Mouse (Mus musculus) neural tube, embryonic 12.5 days (tissue): ENCODE results near the gene Olfr1336. TPM values are rescaled to one million over a fixed set of nuclear protein-coding genes. Genes with fewer than 3 reads are reported as not detected.
"Not testable (repeated sequence)": the region's sequence is repeated elsewhere in the genome, so short reads cannot be mapped to it uniquely, and the experiment has no call there.

ENCODE experiments used
- ATAC-seq: fragments of 200-750 bp; cut with Nextera tagmentation; 2 replicates; pipeline ENCODE4 v1.8.0; 2017; ENCODE audit warnings: low read depth, mild to moderate bottlenecking, moderate TSS enrichment, moderate library complexity; ENCODE audit not compliant: low FRiP score
- H3K27ac ChIP-seq: fragments of 300-500 bp; sonication (generic); 2 replicates; pipeline ENCODE4 v1.5.1; 2016
- H3K27me3 ChIP-seq: fragments of 300-500 bp; sonication (generic); replicated peaks from 2 replicates; pipeline ENCODE4 v1.6.1; 2016; ENCODE audit warnings: mild to moderate bottlenecking
- H3K36me3 ChIP-seq: fragments of 300-500 bp; sonication (generic); 2 replicates; pipeline ENCODE4 v1.6.1; 2016; ENCODE audit warnings: mild to moderate bottlenecking
- H3K4me1 ChIP-seq: fragments of 300-500 bp; sonication (generic); 2 replicates; pipeline ENCODE4 v1.6.1; 2016
- H3K4me2 ChIP-seq: fragments of 300-500 bp; sonication (generic); replicated peaks from 2 replicates; pipeline ENCODE4 v1.6.1; 2016; ENCODE audit warnings: mild to moderate bottlenecking
- H3K4me3 ChIP-seq: fragments of 300-500 bp; sonication (generic); 2 replicates; pipeline ENCODE4 v1.5.1; 2016
- H3K9ac ChIP-seq: fragments of 300-500 bp; sonication (generic); 2 replicates; pipeline ENCODE4 v1.6.1; 2016; ENCODE audit warnings: mild to moderate bottlenecking
- H3K9me3 ChIP-seq: fragments of 300-500 bp; sonication (generic); 2 replicates; pipeline ENCODE4 v1.6.1; 2016; ENCODE audit warnings: mild to moderate bottlenecking
- WGBS: fragments of 180-500 bp; shearing (Covaris S2); methylation state at CpG from one replicate; pipeline ENCODE4 v1.1.7; 2016; 5-methylcytosine and 5-hydroxymethylcytosine counted together
- polyA plus RNA-seq: library from polyadenylated mRNA; unstranded; fragments of >200 nt; fragmentation: Nextera tagmentation; extraction: Ambion mirVana; gene quantifications from 2 replicates; pipeline ENCODE4 v1.2.1, GENCODE M21; 2016

Olfr1336 gene
- polyA plus RNA-seq = not detected in 2 replicates

DNA sequence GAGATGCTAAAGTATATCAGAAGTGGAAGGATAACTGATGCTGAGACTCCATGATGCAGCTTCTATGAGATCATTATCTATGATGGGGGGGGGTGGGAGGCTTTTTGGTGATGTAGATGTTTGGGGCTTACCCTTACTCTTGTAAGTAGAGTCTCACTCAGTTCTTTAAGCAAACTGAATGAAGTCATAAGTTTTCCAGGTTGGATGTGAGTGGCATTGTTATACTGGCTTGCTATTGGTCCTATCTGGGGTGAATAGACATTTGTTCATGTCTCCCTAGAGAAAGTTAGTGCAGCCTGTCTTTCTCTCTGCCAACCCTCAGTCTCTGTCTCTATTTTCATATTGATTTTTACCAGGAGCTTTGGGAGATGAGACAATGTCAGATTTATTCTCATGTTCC lies at the start of gene Olfr1336:
Gene Olfr1336, plus strand, starts transcription at position 301 of the 400 bp plus-strand sequence.
- ATAC-seq = no peak
- Histone ChIP-seq H3K4me3 (no peak within 1 kb of the TSS), H3K9ac (no peak within 1 kb of the TSS), H3K4me1 (no peaks in the 10 kb centered on the region), H3K27ac (no peak within 1 kb of the TSS), H3K4me2 (no peak within 1 kb of the TSS), H3K36me3 (no peaks in the 10 kb centered on the region), H3K27me3 (no peaks in the 10 kb centered on the region), H3K9me3 (no peaks in the 10 kb centered on the region)

DNA sequence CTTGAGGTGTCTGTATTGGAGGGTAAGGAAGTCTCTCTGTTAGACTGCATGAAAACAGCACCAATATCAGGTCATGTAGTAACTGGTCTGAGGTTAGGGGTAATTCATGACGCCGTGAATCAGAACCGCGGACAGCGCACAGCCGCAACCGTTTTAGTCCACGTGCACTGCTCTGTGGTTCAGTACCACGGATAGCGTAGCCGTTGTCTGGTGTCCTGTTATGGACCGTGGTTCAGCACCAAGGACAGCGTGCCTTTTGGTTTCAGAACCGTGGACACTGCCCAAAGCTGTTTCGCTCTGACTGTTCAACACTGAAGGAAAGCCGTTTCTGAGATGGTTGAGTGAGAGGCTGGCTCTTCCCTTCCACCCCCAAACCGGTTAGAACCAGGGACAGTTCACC lies 45.9 kb upstream of the Olfr1336 start, which contains the start of gene Gm20715:
Gene Gm20715, plus strand, starts transcription at position 235 of the 400 bp plus-strand sequence.
- no peak within 1 kb of the TSS for H3K27ac ChIP-seq
- H3K9me3 ChIP-seq = no peaks in the 10 kb centered on the region
- H3K4me1 ChIP-seq = no peaks in the 10 kb centered on the region
- H3K4me2 ChIP-seq = no peak within 1 kb of the TSS
- no peak within 1 kb of the TSS for H3K4me3 ChIP-seq
- H3K9ac ChIP-seq = no peak within 1 kb of the TSS
- 3% methylated on average over 17 of the region's 17 CpGs for WGBS
- no peaks in the 10 kb centered on the region for H3K27me3 ChIP-seq
- no peaks in the 10 kb centered on the region for H3K36me3 ChIP-seq
- peak; percentile 66; the same call in 1 of the 2 replicates for ATAC-seq

DNA sequence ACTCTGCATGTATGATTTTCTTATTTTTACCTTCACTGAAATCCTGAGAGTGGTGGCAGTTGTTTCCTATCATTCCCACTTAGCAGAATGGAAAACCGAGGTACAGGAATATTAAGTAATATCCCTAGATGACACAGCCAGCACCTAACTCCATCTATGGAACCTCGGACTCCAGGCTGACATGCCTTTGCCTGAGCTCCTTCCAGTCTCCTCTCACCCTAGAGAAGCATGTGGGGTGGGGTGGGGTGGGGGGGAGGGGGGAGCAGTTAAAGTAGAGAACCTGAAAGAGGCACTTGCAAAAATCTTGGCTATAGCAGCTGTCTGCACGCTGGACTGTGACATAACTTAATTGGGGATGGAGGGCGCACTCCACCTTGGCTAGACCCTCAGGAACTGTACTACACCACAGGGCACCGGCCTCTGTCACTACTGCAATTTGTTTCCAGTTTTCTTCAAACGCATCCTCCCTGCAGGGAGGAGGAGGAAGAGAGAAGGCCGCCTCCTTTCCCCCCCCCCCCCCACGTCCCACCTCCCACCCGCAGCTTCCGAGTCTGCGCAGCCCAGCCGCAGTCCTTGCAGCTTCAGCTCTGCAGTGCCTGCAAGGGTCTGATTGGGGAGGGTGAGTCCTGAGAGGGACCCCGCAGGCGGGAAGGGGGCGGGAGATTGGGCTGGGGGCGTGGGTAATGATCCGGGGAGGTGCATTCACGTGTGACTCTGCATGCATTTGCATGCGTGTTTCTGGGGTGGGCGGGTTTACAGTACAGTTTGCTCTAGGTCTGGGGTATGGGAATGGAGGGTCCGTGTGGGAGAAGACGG lies 41.1 kb upstream of the Olfr1336 start:
- Histone ChIP-seq H3K27me3 (no peaks in the 10 kb centered on the region), H3K4me2 (peak overlapping the region; percentile 53), H3K9ac (peak overlapping the region; percentile 38; the same call in 1 of the 2 replicates), H3K36me3 (no peaks in the 10 kb centered on the region), H3K9me3 (no peaks in the 10 kb centered on the region), H3K4me3 (peak overlapping the region; percentile 18), H3K4me1 (no peaks in the 10 kb centered on the region), H3K27ac (no peak overlapping the region)
- peak; percentile 76 for ATAC-seq
- WGBS = 7% methylated on average over 19 of the region's 22 CpGs

DNA sequence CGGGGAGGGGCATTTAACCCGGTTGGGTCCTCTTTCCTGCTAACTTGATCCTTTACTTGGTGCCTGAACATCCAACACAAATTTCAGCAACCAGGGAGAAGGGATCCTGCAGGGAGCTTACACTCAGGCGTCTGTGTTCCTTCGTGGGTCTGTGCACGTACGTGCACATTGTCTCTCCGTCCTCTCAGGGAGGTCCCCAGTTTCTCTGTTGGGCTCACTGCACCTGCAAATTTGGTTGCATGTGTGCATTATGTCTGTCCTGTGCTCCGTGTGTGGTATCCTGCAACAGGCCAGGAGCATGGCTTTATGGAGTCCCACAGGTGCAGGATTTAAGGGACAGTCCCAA lies 40.6 kb upstream of the Olfr1336 start:
- H3K27ac ChIP-seq = no peak overlapping the region
- no peaks in the 10 kb centered on the region for H3K36me3 ChIP-seq
- H3K4me1 ChIP-seq = no peaks in the 10 kb centered on the region
- peak overlapping the region; percentile 18 for H3K4me3 ChIP-seq
- no peaks in the 10 kb centered on the region for H3K9me3 ChIP-seq
- H3K27me3 ChIP-seq = no peaks in the 10 kb centered on the region
- H3K4me2 ChIP-seq = peak overlapping the region; percentile 53
- 18% methylated on average over 8 of the region's 8 CpGs for WGBS
- ATAC-seq = peak; percentile 45
- peak overlapping the region; percentile 38; the same call in 1 of the 2 replicates for H3K9ac ChIP-seq

GRCm38 (mm10) chr7:6419894-6420293 lies 36.1 kb upstream of the Olfr1336 start:
- H3K27me3 ChIP-seq = no peaks in the 10 kb centered on the region
- no peaks in the 10 kb centered on the region for H3K36me3 ChIP-seq
- 81% methylated on average over 6 of the region's 6 CpGs for WGBS
- H3K27ac ChIP-seq = no peak overlapping the region
- H3K9ac ChIP-seq = no peak overlapping the region
- no peaks in the 10 kb centered on the region for H3K4me1 ChIP-seq
- ATAC-seq = no peak
- H3K9me3 ChIP-seq = no peaks in the 10 kb centered on the region
- no peak overlapping the region for H3K4me2 ChIP-seq
- H3K4me3 ChIP-seq = no peak overlapping the region

GRCm38 (mm10) chr7:6429381-6429780 lies 26.6 kb upstream of the Olfr1336 start:
- no peaks in the 10 kb centered on the region for H3K27me3 ChIP-seq
- H3K9me3 ChIP-seq = no peaks in the 10 kb centered on the region; the same call in 1 of the 2 replicates
- no peak overlapping the region for H3K9ac ChIP-seq
- H3K4me1 ChIP-seq = no peaks in the 10 kb centered on the region
- H3K27ac ChIP-seq = no peak overlapping the region
- no peaks in the 10 kb centered on the region for H3K36me3 ChIP-seq
- H3K4me3 ChIP-seq = no peak overlapping the region
- no peak for ATAC-seq
- WGBS = 87% methylated on average over 3 of the region's 3 CpGs
- no peak overlapping the region for H3K4me2 ChIP-seq

DNA sequence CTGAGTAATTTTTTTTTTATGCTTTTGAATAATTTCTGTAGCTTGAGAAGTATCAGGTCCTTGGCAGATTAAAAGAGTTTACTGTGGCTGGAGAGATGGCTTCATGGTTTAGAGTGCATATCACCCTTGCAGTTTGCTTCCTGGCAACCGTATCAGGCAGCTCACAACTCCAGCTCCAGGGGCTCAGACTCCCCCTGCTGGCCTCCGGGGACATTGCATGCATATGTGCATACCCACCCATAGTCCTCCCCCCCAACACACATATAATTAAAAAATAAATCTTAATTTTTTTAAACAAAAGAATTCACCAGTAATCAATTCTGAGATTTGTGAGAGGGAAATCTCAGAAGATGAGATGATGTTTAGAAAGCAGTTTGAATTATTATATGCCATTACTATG lies 25.6 kb upstream of the Olfr1336 start:
- 57% methylated on average over 2 of the region's 2 CpGs for WGBS
- Histone ChIP-seq H3K36me3 (no peaks in the 10 kb centered on the region), H3K9ac (no peak overlapping the region), H3K27ac (no peak overlapping the region), H3K27me3 (no peaks in the 10 kb centered on the region), H3K4me2 (no peak overlapping the region), H3K4me3 (no peak overlapping the region), H3K9me3 (no peaks in the 10 kb centered on the region; the same call in 1 of the 2 replicates), H3K4me1 (peaks cover 6% of the 10 kb centered on the region; the same call in 1 of the 2 replicates)
- no peak for ATAC-seq

- no peak within 1 kb of the TSS for H3K4me2 ChIP-seq
- no peaks in the 10 kb centered on the region for H3K36me3 ChIP-seq
- H3K9me3 ChIP-seq = no peaks in the 10 kb centered on the region
- ATAC-seq = no peak
- no peak within 1 kb of the TSS for H3K9ac ChIP-seq
- H3K27me3 ChIP-seq = no peaks in the 10 kb centered on the region
- H3K4me1 ChIP-seq = peaks cover 7% of the 10 kb centered on the region; the same call in 1 of the 2 replicates
- H3K4me3 ChIP-seq = no peak within 1 kb of the TSS
- 79% methylated on average over 3 of the region's 3 CpGs for WGBS
- no peak within 1 kb of the TSS for H3K27ac ChIP-seq
These were observed 17.6 kb upstream of the Olfr1336 start, which contains the start of gene Olfr1344 for GRCm38 (mm10) chr7:6438388-6438787. TSS of gene Olfr1344 (plus strand) at chr7:6438688.

DNA sequence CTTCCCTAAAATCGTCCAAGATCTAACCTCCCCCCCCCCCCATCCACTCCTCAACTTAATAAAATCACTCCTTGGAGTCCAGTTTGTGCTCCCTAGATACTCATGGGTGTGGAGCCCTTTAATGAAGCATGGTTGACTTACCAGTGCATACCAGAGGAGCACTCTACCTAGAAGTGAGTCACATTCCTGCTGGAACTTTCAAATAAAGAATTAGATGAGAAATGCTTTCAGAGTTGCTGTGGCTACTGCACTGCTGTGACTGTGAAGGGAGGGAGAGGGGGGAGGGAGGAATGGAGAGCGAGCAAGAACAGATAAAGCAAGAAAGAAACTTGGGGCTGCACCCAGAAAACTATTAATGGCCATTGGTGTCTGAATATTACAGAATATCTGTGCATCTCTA lies 14.8 kb upstream of the Olfr1336 start:
- Histone ChIP-seq H3K27me3 (no peaks in the 10 kb centered on the region), H3K36me3 (no peaks in the 10 kb centered on the region), H3K9me3 (no peaks in the 10 kb centered on the region), H3K9ac (no peak overlapping the region), H3K4me3 (no peak overlapping the region), H3K4me2 (no peak overlapping the region), H3K27ac (no peak overlapping the region), H3K4me1 (no peaks in the 10 kb centered on the region)
- ATAC-seq = no peak
- WGBS = 74% methylated on average over 2 of the region's 2 CpGs

GRCm38 (mm10) chr7:6447771-6448170 lies 8.2 kb upstream of the Olfr1336 start:
- 87% methylated on average over 5 of the region's 5 CpGs for WGBS
- no peaks in the 10 kb centered on the region for H3K27me3 ChIP-seq
- no peak overlapping the region for H3K4me3 ChIP-seq
- no peak overlapping the region for H3K9ac ChIP-seq
- no peak overlapping the region for H3K27ac ChIP-seq
- no peak for ATAC-seq
- H3K9me3 ChIP-seq = no peaks in the 10 kb centered on the region
- H3K4me1 ChIP-seq = no peaks in the 10 kb centered on the region
- no peak overlapping the region for H3K4me2 ChIP-seq
- no peaks in the 10 kb centered on the region for H3K36me3 ChIP-seq

GRCm38 (mm10) chr7:6456399-6456798 lies 431 bp downstream of the Olfr1336 start:
- Histone ChIP-seq H3K4me3 (no peak overlapping the region), H3K27me3 (no peaks in the 10 kb centered on the region), H3K4me1 (no peaks in the 10 kb centered on the region), H3K9ac (no peak overlapping the region), H3K27ac (no peak overlapping the region), H3K36me3 (no peaks in the 10 kb centered on the region), H3K4me2 (no peak overlapping the region), H3K9me3 (no peaks in the 10 kb centered on the region)
- WGBS = 40% methylated on average over 3 of the region's 3 CpGs
- no peak for ATAC-seq

GRCm38 (mm10) chr7:6466951-6467350 lies 11.0 kb downstream of the Olfr1336 start, which contains the start of gene Olfr1346:
TSS of gene Olfr1346 (plus strand) at chr7:6467101.
- ATAC-seq = no peak
- Histone ChIP-seq H3K4me3 (no peak within 1 kb of the TSS), H3K4me1 (no peaks in the 10 kb centered on the region), H3K36me3 (no peaks in the 10 kb centered on the region), H3K9me3 (no peaks in the 10 kb centered on the region), H3K4me2 (no peak within 1 kb of the TSS), H3K27ac (no peak within 1 kb of the TSS), H3K27me3 (no peaks in the 10 kb centered on the region), H3K9ac (no peak within 1 kb of the TSS)

DNA sequence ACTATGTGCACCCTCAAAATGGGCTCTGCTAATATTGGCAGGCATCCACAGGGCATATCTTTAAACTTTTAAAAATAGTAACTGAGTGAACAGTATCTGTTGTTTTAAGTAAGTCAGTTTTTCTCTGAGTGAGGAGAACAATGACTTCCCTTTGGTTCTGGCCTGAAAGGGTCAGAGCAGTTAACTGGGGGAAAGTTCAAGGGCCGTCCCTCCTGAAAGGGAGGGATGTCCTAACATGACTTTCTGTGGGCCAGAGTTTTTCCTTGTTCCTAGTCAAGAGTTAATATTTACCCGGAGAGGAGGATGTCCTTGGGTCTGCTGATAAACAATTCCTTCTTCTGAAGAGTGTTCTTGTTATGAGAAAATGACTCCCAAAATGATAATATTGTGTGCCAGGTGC lies 21.7 kb downstream of the Olfr1336 start:
- not testable (repeated sequence) for H3K4me1 ChIP-seq, H3K27me3 ChIP-seq, H3K27ac ChIP-seq, H3K4me3 ChIP-seq, H3K4me2 ChIP-seq, H3K9ac ChIP-seq, ATAC-seq, H3K36me3 ChIP-seq
- 76% methylated on average over 2 of the region's 2 CpGs for WGBS
- peaks cover 11% of the 10 kb centered on the region; the same call in 1 of the 2 replicates for H3K9me3 ChIP-seq
